Mouse (Mus musculus) embryonic facial prominence, embryonic 12.5 days (tissue): ENCODE measurements around the gene Myzap. TPM values are rescaled to one million over a fixed set of nuclear protein-coding genes. Genes with fewer than 3 reads are reported as not detected.
"Not testable (repeated sequence)": the region's sequence is repeated elsewhere in the genome, so short reads cannot be mapped to it uniquely, and the experiment has no call there.

Experiments used
- ATAC-seq: fragments of 200-750 bp; cut with Nextera tagmentation; 2 replicates; pipeline ENCODE4 v1.8.0; 2017; ENCODE audit not compliant: insufficient number of reproducible peaks, insufficient read depth, low FRiP score, low TSS enrichment
- H3K27ac ChIP-seq: fragments of 300-500 bp; sonication (generic); 2 replicates; pipeline ENCODE4 v1.5.1; 2016; ENCODE audit warnings: mild to moderate bottlenecking
- H3K27me3 ChIP-seq: fragments of 300-500 bp; sonication (generic); 2 replicates; pipeline ENCODE4 v1.6.1; 2016; ENCODE audit warnings: mild to moderate bottlenecking, moderate library complexity
- H3K36me3 ChIP-seq: fragments of 300-500 bp; sonication (generic); 2 replicates; pipeline ENCODE4 v1.6.1; 2016; ENCODE audit warnings: mild to moderate bottlenecking
- H3K4me1 ChIP-seq: fragments of 300-500 bp; sonication (generic); 2 replicates; pipeline ENCODE4 v1.6.1; 2016
- H3K4me2 ChIP-seq: fragments of 300-500 bp; sonication (generic); replicated peaks from 2 replicates; pipeline ENCODE4 v1.6.1; 2016; ENCODE audit warnings: mild to moderate bottlenecking, moderate library complexity
- H3K4me3 ChIP-seq: fragments of 300-500 bp; sonication (generic); 2 replicates; pipeline ENCODE4 v1.5.1; 2016; ENCODE audit warnings: mild to moderate bottlenecking
- H3K9ac ChIP-seq: fragments of 300-500 bp; sonication (generic); 2 replicates; pipeline ENCODE4 v1.6.1; 2016; ENCODE audit warnings: mild to moderate bottlenecking, moderate library complexity
- H3K9me3 ChIP-seq: fragments of 300-500 bp; sonication (generic); 2 replicates; pipeline ENCODE4 v1.6.1; 2016; ENCODE audit warnings: mild to moderate bottlenecking, moderate library complexity
- WGBS: fragments of 180-500 bp; shearing (Covaris S2); methylation state at CpG from one replicate; pipeline ENCODE4 v1.1.7; 2016; 5-methylcytosine and 5-hydroxymethylcytosine counted together
- polyA plus RNA-seq: library from polyadenylated mRNA; unstranded; fragments of >200 nt; fragmentation: Nextera tagmentation; extraction: Ambion mirVana; gene quantifications from 2 replicates; pipeline ENCODE4 v1.2.1, GENCODE M21; 2016

Gene Myzap
- polyA plus RNA-seq, 1 experiment from 2014 or later, result 10.8 TPM

- Histone ChIP-seq H3K9me3 (no peaks in the 10 kb centered on the region), H3K27ac (no peak overlapping the region), H3K4me2 (no peak overlapping the region), H3K9ac (no peak overlapping the region), H3K36me3 (no peaks in the 10 kb centered on the region), H3K27me3 (no peaks in the 10 kb centered on the region), H3K4me3 (no peak overlapping the region), H3K4me1 (0 out of 2 replicates have a peak, but pooled peaks cover 3% of the 10 kb centered on the region)
- no peak for ATAC-seq
- WGBS, result 66% methylated on average over 3 of the region's 3 CpGs
Measured at GRCm38 (mm10) chr9:71622593-71622992, 30.4 kb upstream of the Myzap start.

DNA sequence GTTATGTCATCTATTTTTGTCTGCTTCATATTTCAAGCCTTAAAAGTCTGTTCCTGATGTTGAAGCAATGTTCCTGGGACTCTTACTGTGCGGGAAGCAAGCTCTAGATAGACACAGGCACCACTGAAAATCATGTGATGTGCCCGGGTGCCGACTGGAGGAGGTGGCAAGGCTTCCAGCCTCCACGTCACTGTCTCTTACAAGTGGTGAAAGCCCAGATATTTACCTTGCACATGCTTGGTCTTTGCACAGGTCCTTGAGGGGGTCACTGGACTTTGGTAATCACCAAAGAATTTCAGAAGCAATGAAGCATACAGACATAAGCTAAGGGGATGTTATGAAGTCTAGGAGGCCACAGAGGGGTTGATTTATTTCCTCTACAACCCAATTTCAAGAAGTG is 29.8 kb upstream of the Myzap start:
- H3K27ac ChIP-seq, result no peak overlapping the region
- H3K36me3 ChIP-seq, result no peaks in the 10 kb centered on the region
- 87% methylated on average over 4 of the region's 4 CpGs for WGBS
- H3K9ac ChIP-seq, result no peak overlapping the region
- H3K4me1 ChIP-seq, result 0 out of 2 replicates have a peak, but pooled peaks cover 3% of the 10 kb centered on the region
- no peak for ATAC-seq
- no peaks in the 10 kb centered on the region for H3K9me3 ChIP-seq
- no peak overlapping the region for H3K4me3 ChIP-seq
- no peak overlapping the region for H3K4me2 ChIP-seq
- H3K27me3 ChIP-seq, result no peaks in the 10 kb centered on the region

- not testable (repeated sequence) for H3K4me3 ChIP-seq, H3K9ac ChIP-seq, ATAC-seq, H3K4me1 ChIP-seq, H3K9me3 ChIP-seq, H3K27me3 ChIP-seq, H3K4me2 ChIP-seq, H3K27ac ChIP-seq, H3K36me3 ChIP-seq
- 92% methylated on average over 5 of the region's 5 CpGs for WGBS
Measured at GRCm38 (mm10) chr9:71620116-71620515, 28.0 kb upstream of the Myzap start.

DNA sequence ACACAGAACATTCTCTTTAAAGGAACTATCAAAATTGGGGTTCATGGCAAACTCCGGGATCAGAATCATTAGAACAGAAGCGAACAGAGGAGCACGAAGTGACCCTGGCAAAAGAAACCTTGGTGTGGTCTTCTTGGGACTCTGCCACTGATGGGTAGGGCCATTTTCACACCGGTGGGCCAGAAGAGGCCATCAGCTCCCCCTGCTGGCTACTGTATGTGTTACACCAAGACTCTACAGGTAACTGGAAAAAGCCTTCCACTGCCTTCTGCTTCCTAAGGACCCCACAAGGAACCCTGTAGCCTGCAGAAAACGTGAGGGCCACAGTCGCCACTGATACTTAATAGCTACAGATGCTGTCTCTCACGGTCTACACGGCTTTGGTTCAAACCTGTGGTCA is 25.2 kb upstream of the Myzap start:
- Histone ChIP-seq H3K4me2 (no peak overlapping the region), H3K27me3 (no peaks in the 10 kb centered on the region), H3K27ac (no peak overlapping the region), H3K36me3 (no peaks in the 10 kb centered on the region), H3K9me3 (no peaks in the 10 kb centered on the region), H3K4me1 (no peaks in the 10 kb centered on the region), H3K4me3 (no peak overlapping the region), H3K9ac (no peak overlapping the region)
- 51% methylated on average over 8 of the region's 8 CpGs for WGBS
- ATAC-seq, result no peak

DNA sequence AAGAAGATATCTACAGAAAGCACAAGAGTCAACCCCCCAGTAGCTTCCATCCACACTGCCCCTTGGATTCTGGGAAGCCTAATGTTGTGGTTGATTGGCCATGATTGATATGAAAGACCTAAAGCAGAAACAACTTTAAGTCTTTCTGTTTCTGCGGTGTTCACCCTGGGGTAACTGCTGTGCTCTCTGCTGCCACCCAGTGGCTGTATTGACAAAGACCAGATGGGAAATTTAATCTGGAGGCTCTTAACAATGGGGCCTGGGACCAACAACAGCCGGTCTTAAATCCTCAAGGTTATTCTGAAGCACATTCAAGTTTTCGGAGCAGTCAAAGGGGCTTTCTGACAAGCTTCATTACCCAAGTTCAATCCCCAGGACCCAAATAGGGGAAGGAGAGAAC is 24.0 kb upstream of the Myzap start:
- Histone ChIP-seq H3K4me3 (no peak overlapping the region), H3K9ac (no peak overlapping the region), H3K4me2 (no peak overlapping the region), H3K27me3 (no peaks in the 10 kb centered on the region), H3K4me1 (peaks cover 3% of the 10 kb centered on the region; the same call in 1 of the 2 replicates), H3K27ac (no peak overlapping the region), H3K9me3 (no peaks in the 10 kb centered on the region), H3K36me3 (no peaks in the 10 kb centered on the region)
- no peak for ATAC-seq
- WGBS, result 14% methylated on average over 3 of the region's 3 CpGs

- H3K27ac ChIP-seq, result no peak overlapping the region
- no peak overlapping the region for H3K9ac ChIP-seq
- no peaks in the 10 kb centered on the region for H3K27me3 ChIP-seq
- H3K9me3 ChIP-seq, result no peaks in the 10 kb centered on the region
- no peak for ATAC-seq
- H3K4me1 ChIP-seq, result peaks cover 3% of the 10 kb centered on the region; the same call in 1 of the 2 replicates
- no peak overlapping the region for H3K4me3 ChIP-seq
- no peaks in the 10 kb centered on the region for H3K36me3 ChIP-seq
- H3K4me2 ChIP-seq, result no peak overlapping the region
- WGBS, result 28% methylated on average over 2 of the region's 2 CpGs
Measured at GRCm38 (mm10) chr9:71614643-71615042, 22.5 kb upstream of the Myzap start.

DNA sequence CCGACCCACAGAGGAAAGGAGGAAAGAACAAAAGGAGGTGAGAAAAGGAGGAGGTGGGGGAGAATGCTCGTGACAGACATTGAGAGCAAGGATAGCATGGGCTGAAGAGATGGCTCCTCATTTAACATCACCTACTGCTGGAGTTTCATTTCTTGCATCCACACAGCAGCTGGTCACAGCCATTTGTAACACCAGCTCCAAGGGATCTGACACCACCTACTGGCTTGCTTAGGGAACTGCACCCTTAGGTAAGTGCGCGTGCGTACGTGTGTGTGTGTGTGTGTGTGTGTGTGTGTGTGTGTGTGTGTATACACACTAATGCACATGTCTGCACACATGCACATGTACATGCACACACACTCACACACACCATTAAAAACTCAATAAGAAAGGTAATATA is 20.8 kb upstream of the Myzap start:
- Histone ChIP-seq H3K27me3 (no peaks in the 10 kb centered on the region), H3K36me3 (no peaks in the 10 kb centered on the region), H3K4me3 (no peak overlapping the region), H3K4me2 (no peak overlapping the region), H3K27ac (no peak overlapping the region), H3K9ac (no peak overlapping the region), H3K4me1 (peaks cover 3% of the 10 kb centered on the region; the same call in 1 of the 2 replicates), H3K9me3 (no peaks in the 10 kb centered on the region)
- WGBS, result 79% methylated on average over 6 of the region's 6 CpGs
- ATAC-seq, result no peak

DNA sequence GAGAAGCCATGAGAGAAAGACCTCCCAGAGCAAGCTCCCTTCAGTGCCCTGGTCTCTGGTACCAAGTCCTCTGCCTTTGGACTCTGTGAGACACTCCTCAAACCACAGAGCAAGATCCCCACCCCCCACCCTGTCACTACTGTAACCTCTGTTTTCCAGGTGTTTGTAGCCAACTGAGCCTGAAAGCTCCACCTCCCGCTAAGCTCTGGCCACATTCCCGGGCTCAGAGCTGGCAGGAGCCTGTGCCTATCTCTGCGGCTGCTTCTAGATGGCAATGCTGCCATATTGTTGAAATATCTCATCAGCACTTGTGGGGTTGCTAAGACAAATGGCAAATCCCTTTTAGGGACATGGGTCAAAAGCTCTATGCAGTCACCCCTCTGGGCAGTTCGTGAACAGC is 19.7 kb upstream of the Myzap start:
- no peak for ATAC-seq
- Histone ChIP-seq H3K27ac (no peak overlapping the region), H3K36me3 (no peaks in the 10 kb centered on the region), H3K4me3 (no peak overlapping the region), H3K9me3 (no peaks in the 10 kb centered on the region), H3K4me1 (peaks cover 3% of the 10 kb centered on the region), H3K9ac (no peak overlapping the region), H3K27me3 (no peaks in the 10 kb centered on the region), H3K4me2 (no peak overlapping the region)
- WGBS, result 81% methylated on average over 4 of the region's 4 CpGs

DNA sequence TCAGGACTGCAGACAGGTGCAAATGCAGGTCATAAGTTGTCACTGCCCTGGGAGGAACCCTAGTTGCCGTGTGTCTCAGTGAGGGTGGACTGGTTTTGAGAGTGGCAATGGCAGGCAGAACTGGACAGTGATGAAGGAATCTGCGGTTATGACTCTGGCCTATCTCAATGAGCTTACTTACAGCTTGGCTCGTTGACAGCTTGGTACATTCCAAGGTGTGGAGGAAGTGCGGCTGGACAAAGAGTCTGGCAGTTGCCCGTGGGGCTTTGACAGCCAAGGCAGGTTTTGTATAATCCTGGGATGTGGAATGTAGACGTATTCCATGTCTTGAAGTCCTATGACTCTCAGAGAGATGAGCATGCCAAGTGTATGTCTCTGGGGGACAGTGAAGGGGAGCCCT is 16.9 kb upstream of the Myzap start:
- 76% methylated on average over 6 of the region's 6 CpGs for WGBS
- ATAC-seq, result no peak
- no peaks in the 10 kb centered on the region for H3K27me3 ChIP-seq
- no peaks in the 10 kb centered on the region for H3K36me3 ChIP-seq
- H3K4me3 ChIP-seq, result no peak overlapping the region
- H3K9ac ChIP-seq, result no peak overlapping the region
- H3K9me3 ChIP-seq, result no peaks in the 10 kb centered on the region
- H3K4me1 ChIP-seq, result peaks cover 3% of the 10 kb centered on the region
- H3K4me2 ChIP-seq, result no peak overlapping the region
- H3K27ac ChIP-seq, result no peak overlapping the region

DNA sequence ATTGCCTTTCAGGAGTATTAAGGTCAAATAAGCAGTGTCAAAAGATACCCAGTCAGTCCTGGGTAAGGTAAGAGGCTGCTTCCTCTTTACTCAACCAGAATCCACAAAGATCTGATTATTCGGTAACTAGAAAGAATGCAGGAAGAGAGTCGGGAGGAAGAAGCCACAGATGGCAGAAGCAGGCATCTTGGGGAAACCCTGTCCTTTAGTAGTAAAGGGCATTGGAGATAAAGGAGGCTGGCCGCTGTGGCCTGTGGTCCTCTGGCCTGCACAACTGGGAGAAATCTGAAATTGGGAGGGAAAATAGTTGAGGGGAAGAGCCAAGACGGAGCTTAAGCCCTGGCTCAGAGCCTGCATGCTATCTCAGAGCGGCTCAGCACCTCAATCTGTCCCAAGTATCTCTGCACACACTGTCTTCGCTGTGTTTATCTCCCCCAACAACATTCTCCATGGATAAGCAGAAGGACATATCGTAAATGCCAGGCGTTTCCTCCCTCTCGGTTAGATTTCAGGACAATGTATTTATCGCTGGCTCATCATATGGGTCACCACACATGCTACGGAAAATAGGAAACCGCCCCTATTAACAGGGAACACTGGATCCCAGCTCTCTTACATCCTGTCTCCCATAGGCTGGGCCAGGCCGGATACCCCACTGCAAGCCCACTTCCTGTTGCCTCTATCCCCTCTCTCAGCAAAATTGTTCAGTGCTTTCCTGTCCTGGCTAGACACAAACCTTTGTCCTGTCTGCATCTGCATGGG is 14.3 kb upstream of the Myzap start:
- no peaks in the 10 kb centered on the region for H3K9me3 ChIP-seq
- H3K4me3 ChIP-seq, result no peak overlapping the region
- H3K4me1 ChIP-seq, result no peaks in the 10 kb centered on the region; the same call in 1 of the 2 replicates
- WGBS, result 78% methylated on average over 13 of the region's 13 CpGs
- H3K9ac ChIP-seq, result no peak overlapping the region
- H3K27ac ChIP-seq, result no peak overlapping the region; the same call in 1 of the 2 replicates
- H3K4me2 ChIP-seq, result no peak overlapping the region
- ATAC-seq, result no peak
- no peaks in the 10 kb centered on the region for H3K27me3 ChIP-seq
- H3K36me3 ChIP-seq, result no peaks in the 10 kb centered on the region

- Histone ChIP-seq H3K27ac (no peak overlapping the region), H3K27me3 (no peaks in the 10 kb centered on the region), H3K36me3 (no peaks in the 10 kb centered on the region), H3K9me3 (no peaks in the 10 kb centered on the region), H3K4me2 (no peak overlapping the region), H3K9ac (no peak overlapping the region), H3K4me1 (no peaks in the 10 kb centered on the region; the same call in 1 of the 2 replicates), H3K4me3 (no peak overlapping the region)
- WGBS, result 40% methylated on average over 6 of the region's 6 CpGs
- no peak for ATAC-seq
Measured at GRCm38 (mm10) chr9:71604914-71605635, 12.9 kb upstream of the Myzap start.

GRCm38 (mm10) chr9:71599861-71600260 is 7.7 kb upstream of the Myzap start:
- 81% methylated on average over 7 of the region's 7 CpGs for WGBS
- Histone ChIP-seq H3K27ac (no peak overlapping the region), H3K4me2 (no peak overlapping the region), H3K4me3 (no peak overlapping the region), H3K9ac (no peak overlapping the region), H3K4me1 (peaks cover 4% of the 10 kb centered on the region; the same call in 1 of the 2 replicates), H3K9me3 (no peaks in the 10 kb centered on the region), H3K36me3 (no peaks in the 10 kb centered on the region), H3K27me3 (no peaks in the 10 kb centered on the region)
- ATAC-seq, result no peak
